ENCODE assay signal across 7 mouse cellular contexts in the genomic region with DNA sequence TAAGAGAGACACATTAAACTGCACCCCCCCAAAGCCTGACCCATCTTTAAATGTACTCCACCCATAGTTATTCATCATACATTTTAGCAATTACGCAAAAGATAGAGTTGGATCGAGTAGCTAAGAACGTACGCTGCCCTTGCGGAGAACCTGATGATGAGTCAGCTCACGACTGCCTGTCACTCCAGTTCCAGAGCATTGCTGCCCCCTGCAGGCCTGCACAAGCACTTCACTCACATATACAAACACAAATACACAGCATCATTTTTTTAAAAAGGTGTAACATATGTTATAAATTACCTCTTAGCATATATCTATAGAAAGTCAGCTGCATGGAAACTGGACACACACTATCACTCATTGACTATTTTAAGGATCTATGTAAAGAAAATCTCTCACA. TPM values are rescaled to one million over a fixed set of nuclear protein-coding genes. Genes with fewer than 3 reads are reported as not detected.
DNase-seq lines count a peak whose midpoint lies in the region; ATAC-seq and TF ChIP-seq lines count a peak whose summit lies in the region.

No protein-coding gene starts in this region.

- no peak overlapping the region for H3K4me3 ChIP-seq in left cerebral cortex, adult 2 months

- intact Hi-C loops in left cerebral cortex, adult 2 months (cut with DNase I) = no loop called here

- TF ChIP-seq CTCF in left cerebral cortex, adult 2 months (IDR thresholded peaks at IDR 0.05) = peak; percentile 31

- no peak for DNase-seq in left cerebral cortex, adult 2 months (ENCODE audit: extremely low spot score in 1 of 2, low spot score in 2 of 2)
- DNase-seq in left cerebral cortex, adult 9 months (ENCODE audit: low spot score in 2 of 2) = no peak
- DNase-seq in R1 (ENCODE audit: low read depth, low spot score) = peak; percentile 60
- peak; percentile 31 for DNase-seq in cerebellum, adult 9-10 months
- peak; percentile 11 for DNase-seq in kidney, postnatal 14 days
- no peak for DNase-seq in urinary bladder, postnatal 25 days (ENCODE audit: low spot score)

- ATAC-seq in CD4-positive, CD25-positive, alpha-beta regulatory T cell, adult 4 months = no peak

- no peak overlapping the region for H3K27ac ChIP-seq in left cerebral cortex, adult 2 months

RNA-seq across cellular contexts. Expression of a gene that starts 29.9 kb away (rescaled TPM):
- total RNA-seq in left cerebral cortex, adult 2 months (2021) = under 1 TPM; 0.51 to 0.72 TPM
- polyA plus RNA-seq in CD4-positive, CD25-positive, alpha-beta regulatory T cell, adult 4 months (2017; shearing (Covaris generic)) = under 1 TPM in 1 of 2 experiments, not detected in 1; 0.07 TPM

Comparison
In these comparisons a context has a peak if more than half of its experiments do, and no peak if none do; other contexts are left out.
1. DNase-seq: peak in R1 (single experiment), cerebellum, adult 9-10 months (single experiment) and kidney, postnatal 14 days (single experiment); none in left cerebral cortex, adult 2 months (0 of 2), left cerebral cortex, adult 9 months (0 of 2) and urinary bladder, postnatal 25 days (single experiment).